Mouse (Mus musculus) induced T-regulatory cell, adult 2 months (primary cell): ENCODE measurements around the gene Itga2b.

Experiments used
- DNase-seq: peaks from one replicate; pipeline ENCODE4 v3.0.0-alpha.2; 2012; ENCODE audit warnings: low read depth

Gene Itga2b

DNA sequence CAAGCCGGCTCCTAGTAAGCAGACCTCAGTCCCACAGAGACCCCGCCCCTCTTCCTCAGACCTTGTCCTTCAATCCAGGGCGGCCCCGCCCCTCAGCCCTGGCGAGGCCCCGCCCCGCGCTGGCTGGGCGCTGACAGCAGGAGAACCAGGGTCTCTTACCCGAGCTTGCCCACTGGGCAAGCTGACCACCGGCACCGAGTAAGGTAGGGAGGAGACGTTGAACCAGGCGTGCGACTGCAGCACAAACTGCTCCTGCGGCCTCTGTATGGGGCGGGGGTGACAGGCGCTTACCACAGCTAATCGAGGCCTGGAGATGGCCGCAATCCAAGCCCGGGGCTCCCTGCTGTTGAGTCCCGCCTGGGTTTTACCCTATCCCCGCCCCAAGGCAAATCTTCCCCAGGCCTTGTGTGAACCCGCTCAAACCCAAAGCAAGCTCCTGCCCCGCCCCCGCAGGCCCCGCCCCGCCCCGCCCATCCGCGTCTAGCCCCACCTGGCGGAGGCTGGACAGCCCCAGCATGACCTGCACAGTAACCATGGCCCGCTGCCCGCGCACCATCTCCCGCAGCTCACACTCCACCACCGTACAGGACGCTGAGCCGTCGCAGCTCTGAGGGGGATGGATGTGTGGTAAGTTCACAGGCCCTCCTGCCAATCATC, 14.1 kb downstream of the Itga2b start:
- DNase-seq = peak; percentile 80

GRCm38 (mm10) chr11:102453131-102453530, 16.8 kb downstream of the Itga2b start:
- DNase-seq = no peak

DNA sequence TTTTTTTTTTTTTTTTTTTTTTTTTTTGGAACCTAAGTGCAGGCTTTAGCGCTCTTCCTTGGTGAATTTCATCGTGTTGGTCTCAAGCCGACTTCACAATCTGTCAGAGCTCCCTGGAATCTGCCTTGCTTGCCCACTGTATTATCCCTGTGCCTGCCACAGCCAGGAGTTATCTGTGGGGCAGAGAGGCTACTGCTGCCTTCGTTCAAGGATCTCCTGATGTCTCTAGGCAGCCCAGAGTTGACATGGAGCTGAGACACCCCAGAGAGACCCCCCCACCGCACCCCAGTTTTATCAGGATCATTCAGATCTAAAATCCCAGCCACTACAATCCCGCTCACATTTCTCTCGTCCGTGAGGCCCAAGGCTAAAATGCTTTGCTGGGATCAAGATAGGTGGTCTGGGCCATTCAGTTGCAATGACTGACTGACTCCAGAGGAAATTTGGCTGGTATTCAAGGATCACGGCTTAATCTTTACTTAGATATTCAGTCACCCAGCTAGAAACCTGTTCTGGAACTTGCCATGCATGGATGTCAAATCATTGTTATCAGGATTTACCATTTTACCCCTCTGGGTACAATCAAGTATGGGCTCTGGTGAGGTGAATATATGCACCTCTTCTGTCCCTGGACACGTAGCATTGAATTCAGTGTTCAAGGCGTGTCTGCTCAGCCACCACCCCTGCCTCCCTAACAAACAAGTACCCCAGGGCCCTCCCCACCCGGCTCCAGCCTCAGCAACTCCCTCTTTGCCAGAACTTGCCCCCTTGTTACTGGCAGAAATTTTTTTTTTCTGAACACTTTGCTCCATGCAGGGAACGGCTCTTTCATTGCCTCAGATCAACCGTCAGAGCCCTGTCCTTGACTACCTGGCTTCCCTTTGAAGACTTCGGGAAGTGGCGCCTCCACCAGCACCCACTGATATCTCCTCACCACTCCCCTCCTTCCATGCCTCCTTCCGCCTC, 20.6 kb downstream of the Itga2b start:
- DNase-seq = no peak

GRCm38 (mm10) chr11:102448327-102448726, 21.6 kb downstream of the Itga2b start:
- no peak for DNase-seq

- DNase-seq = peak; percentile 73
Observed at GRCm38 (mm10) chr11:102447497-102447896, 22.4 kb downstream of the Itga2b start, which contains the start of gene Fam171a2. Fam171a2 (minus strand) TSS chr11:102447682.

- DNase-seq = no peak
Observed at GRCm38 (mm10) chr11:102446581-102447461, 23.1 kb downstream of the Itga2b start.

- no peak for DNase-seq
Observed at GRCm38 (mm10) chr11:102445891-102446361, 24.0 kb downstream of the Itga2b start.

DNA sequence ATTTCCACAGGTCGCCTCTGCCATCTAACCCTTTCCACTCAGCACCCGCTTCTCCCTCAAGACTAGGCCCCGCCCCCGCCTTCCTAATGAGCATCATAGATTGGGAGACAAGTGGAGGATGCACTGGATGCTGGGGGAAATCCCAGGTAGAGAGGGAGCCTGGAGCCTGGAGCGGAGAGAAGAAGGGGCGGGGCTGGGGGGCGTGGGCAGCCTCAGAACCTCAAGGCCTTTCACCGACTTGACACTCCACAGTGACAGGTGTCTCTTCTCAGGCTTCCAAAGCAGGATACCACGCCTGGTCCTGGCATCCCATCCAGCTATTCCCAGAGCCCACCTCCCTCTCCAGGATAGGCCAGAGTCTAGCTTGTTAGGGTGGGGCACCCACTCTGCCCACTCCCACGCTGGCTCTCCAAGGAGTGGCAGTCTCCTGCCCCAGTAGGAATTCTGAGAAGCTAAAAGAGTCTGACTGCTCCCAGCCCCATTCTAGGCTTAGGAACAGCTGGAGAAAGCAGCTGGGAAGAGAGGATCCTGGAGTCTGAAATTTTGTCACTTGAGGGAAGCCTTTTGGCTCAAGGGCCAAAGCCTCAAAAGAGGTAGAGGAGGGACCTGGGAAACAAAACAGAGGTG, 24.5 kb downstream of the Itga2b start:
- no peak for DNase-seq

- DNase-seq = no peak
Observed at GRCm38 (mm10) chr11:102444781-102445180, 25.1 kb downstream of the Itga2b start.

- DNase-seq = no peak
Observed at GRCm38 (mm10) chr11:102444321-102444720, 25.6 kb downstream of the Itga2b start.

DNA sequence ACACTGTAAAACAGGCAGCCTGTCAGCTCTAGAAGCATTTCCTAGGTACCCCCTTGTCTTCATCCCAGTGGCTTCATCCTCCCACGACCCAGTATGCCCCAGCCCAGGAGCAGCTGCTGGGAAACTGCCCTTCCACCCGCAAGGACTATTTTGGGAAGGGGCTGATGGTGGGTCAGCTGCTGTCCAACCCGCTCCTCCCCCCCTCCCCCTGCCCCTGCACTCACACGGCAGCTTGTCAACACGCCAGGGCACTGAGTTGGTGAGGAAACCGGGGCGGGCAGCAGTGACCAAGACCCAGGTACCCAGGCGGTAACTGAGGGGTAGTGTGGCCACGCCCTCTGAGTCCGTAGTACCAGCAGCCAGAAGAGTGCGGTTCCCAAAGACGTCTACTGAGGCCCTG, 26.2 kb downstream of the Itga2b start:
- no peak for DNase-seq

DNA sequence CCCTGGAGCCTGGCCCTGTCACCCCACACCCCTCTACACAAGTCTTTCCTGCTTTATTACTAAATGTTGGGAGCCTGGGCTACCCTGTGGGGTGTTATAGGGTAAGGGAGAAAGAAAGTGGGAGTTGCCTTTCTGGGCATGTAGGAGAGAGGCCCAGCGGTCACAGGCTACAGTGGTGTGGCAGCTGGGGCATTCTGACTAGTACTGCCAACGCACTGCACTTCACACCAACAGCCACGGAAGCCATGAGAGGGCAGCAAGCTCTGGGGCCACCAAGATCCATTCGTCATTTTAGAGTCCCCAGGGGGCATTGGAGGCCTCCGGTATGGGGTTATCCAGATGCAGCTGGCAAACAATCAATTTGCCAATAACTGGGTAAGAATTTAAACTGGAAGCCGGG, 27.8 kb downstream of the Itga2b start:
- no peak for DNase-seq

DNA sequence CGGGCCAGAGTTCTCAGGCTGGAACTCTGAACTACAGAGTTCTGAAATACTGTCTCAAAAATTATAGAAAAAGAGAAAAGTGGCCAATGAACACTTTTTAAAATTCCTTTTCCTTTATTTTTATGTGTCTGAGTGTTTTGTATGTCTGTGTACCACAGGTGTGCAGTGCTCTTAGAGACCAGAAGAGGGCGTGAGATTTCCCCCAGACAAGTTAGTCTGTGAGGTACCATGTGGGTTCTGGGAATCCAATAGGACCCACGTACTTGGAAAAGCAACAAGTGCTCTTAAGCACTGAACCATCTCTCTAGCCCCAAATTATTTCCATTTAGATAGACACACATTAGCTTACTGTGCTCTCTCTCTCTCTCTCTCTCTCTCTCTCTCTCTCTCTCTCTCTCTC, 28.5 kb downstream of the Itga2b start:
- DNase-seq = no peak

- no peak for DNase-seq
Observed at GRCm38 (mm10) chr11:102440255-102440654, 29.7 kb downstream of the Itga2b start.

DNA sequence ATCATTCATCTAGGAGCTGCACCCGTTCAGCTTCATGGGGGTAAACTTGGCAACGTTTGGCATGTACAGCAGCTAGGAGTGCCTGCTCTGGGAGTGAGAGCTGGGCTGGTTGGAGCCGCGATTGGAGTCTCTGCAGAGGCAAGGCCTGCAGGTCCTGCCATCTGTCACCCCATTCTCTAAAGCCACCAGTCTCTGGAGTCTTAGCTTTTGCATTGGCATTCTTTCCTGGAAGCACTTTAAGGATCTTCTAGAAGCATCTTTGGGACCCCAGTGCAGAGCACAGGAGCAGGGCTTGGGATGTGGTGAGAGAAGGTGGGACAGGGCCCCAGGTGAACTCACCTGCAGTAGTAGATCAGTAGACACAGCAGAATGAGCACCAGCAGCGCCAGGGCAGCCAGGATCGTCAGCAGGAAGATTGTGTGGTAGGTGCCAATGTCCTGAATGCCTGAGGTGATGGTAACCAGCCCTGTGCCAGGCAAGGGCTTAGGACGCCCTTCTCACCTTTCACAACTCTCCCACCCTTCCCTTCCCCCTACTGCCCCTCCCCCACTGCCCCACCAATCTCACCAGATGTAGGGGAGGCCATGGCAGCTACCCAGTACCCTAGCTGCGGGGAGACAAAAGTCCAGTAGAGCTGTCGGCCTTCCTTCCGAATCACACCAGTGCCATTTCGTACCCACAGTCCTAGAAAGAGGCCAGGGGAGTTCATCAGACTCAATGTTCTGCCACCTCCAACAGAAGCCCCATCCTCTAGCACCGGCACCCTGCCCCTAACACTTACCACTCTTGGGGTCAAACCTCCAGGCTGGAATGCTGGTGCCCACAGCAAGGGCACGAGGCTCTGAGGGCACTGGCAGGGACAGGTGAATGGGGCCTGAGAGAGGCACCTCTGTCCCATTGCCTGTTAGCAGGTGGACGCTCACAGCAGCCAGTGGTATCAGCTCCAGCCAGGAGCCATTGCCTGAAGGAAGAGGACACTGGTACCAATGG, 30.5 kb downstream of the Itga2b start:
- no peak for DNase-seq

DNA sequence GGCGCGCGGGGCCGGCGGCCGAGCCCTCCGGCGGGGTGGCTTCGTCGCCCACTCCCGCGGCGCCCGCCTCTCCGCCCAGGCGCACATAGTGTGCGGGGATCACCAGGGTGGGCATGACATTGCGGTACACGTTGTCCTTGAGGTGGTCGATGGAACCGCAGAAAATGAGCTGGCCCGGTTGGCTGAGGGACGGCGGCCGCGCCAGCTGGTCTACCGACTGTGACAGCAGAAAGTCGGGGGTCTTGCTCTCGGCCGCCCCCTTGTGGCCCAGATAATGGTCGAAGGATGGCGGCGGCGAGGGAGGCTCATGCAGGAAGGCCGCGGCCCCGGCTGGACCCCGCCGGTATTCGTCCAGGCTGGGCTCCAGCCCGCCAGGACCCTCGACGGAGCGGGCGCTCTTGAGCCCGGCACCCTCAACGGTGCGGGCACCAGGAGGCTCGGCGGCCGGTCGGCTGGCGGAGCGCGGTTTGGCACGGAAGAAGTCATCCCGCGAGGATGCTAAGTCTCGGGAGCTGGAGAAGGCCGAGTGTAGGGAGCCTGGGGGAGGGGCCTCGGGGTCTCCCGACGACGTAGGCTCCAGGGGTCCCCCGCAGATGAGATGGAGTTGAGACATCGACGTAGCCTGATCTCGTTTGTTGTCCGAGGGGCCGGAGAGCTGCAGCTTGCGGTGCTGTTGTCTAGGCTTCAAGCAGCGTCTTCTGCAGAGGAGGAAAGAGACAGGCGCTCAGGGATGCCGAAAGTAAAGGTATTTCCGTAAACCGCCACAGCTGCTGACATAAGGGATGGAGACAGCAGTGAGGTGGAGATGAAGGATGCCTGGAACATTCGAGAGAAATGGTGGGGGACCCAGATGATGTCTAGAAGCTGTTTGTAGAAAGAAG, 31.5 kb downstream of the Itga2b start:
- DNase-seq = peak; percentile 71

GRCm38 (mm10) chr11:102437120-102438061, 32.5 kb downstream of the Itga2b start:
- DNase-seq = no peak

DNA sequence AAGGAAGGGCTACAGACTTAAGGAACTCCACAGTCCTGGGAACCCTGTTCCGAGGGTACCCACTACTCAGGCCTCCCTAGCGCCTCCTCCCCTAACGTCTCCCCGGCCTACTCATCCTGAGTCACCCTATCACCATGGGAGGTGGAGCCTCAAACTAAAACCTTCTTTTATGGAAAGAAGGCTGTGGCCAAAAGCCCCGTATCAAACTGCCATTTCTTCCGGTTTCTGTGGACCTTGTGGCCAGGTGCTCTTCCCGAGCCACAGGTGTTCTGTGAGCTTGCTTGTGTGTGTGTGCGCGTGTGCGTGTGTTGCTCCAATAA, 33.5 kb downstream of the Itga2b start:
- DNase-seq = no peak
